Comparison of ENCODE assay signal across 8 mouse cellular contexts in the genomic region with DNA sequence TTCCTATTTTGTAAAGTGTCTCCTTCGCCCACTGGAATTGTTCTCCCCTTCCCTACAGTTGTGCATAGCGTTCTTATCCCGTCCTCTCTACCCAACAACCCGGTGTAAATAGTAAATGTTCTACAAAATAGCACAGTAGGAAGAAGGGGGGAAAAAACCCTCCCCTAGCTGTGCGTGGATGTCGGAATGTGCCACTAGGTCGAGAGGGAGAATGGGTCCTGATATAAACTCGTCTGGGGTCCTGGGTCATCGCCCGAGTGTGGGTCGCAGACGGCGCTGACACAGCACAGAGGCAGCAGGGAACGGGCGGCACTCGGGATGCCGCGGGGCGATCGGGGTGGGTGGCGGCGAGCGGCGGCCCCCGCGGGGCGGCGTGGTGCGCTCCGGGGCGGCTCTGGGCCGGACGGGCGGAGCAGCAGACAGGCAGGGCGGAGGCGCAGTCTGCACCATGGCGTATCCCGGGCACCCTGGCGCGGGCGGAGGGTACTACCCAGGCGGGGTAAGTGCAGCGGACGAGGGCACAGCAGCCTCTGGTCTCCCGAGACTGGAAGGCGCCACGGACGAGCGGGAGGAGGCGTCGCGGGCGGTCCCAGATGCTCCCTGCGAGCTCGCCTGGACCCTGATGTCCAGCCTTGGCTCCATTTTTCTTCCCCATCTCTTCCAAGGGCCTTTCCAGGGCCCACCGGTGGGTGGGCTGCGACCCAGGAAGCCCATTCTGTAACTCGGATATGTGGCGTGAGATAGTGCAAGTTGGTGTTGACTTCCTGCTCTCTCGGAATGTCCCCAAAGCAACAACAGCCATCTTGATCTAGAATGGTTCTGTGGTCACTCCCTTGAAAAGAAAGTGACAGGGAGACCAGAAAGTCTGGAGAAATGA. TPM values are rescaled to one million over a fixed set of nuclear protein-coding genes. Genes with fewer than 3 reads are reported as not detected.
DNase-seq lines count a peak whose midpoint lies in the region; ATAC-seq and TF ChIP-seq lines count a peak whose summit lies in the region.

No protein-coding gene starts in this region.

- peak overlapping the region; percentile 93 for H3K27ac ChIP-seq in heart, embryonic 12.5 days (ENCODE audit: poor library complexity, severe bottlenecking)
- peak overlapping the region; percentile 96 for H3K27ac ChIP-seq in kidney, embryonic 16.5 days (ENCODE audit: low read length)
- peak overlapping the region; percentile 89 for H3K27ac ChIP-seq in liver, embryonic 13.5 days
- H3K27ac ChIP-seq in stomach, embryonic 15.5 days: peak overlapping the region; percentile 92

- ATAC-seq in erythroblast, adult 5-6 weeks (replicated peaks; ENCODE audit: low FRiP score, poor library complexity, severe bottlenecking): peak; percentile 95
- peak; percentile 96 for ATAC-seq in heart, embryonic 12.5 days (ENCODE audit: insufficient number of reproducible peaks, low FRiP score)
- peak; percentile 100 for ATAC-seq in kidney, embryonic 16.5 days (ENCODE audit: low FRiP score, low TSS enrichment)
- peak; percentile 99 for ATAC-seq in liver, embryonic 13.5 days (ENCODE audit: low read depth)
- ATAC-seq in stomach, embryonic 15.5 days (ENCODE audit: insufficient read depth, low FRiP score, low read depth): peak; percentile 98

- WGBS in heart, embryonic 12.5 days: under 1% methylated on average over 59 of the region's 60 CpGs
- under 1% methylated on average over 60 of the region's 60 CpGs for WGBS in kidney, embryonic 16.5 days
- under 1% methylated on average over 60 of the region's 60 CpGs for WGBS in liver, embryonic 13.5 days (ENCODE audit: insufficient replicate concordance)
- under 1% methylated on average over 58 of the region's 60 CpGs for WGBS in stomach, embryonic 15.5 days

- H3K36me3 ChIP-seq in heart, embryonic 12.5 days: peaks cover 27% of the 10 kb centered on the region
- H3K36me3 ChIP-seq in kidney, embryonic 16.5 days (ENCODE audit: insufficient read depth, low read length): peaks cover 22% of the 10 kb centered on the region
- peaks cover 29% of the 10 kb centered on the region for H3K36me3 ChIP-seq in liver, embryonic 13.5 days
- peaks cover 7% of the 10 kb centered on the region; the same call in 1 of the 2 replicates for H3K36me3 ChIP-seq in stomach, embryonic 15.5 days

- H3K4me2 ChIP-seq in heart, embryonic 12.5 days: peak overlapping the region; percentile 71
- peak overlapping the region; percentile 60 for H3K4me2 ChIP-seq in kidney, embryonic 16.5 days (replicated peaks; ENCODE audit: low read depth, low read length)
- H3K4me2 ChIP-seq in liver, embryonic 13.5 days: peak overlapping the region; percentile 78
- H3K4me2 ChIP-seq in stomach, embryonic 15.5 days: peak overlapping the region; percentile 57

- peak overlapping the region; percentile 88 for H3K9ac ChIP-seq in heart, embryonic 12.5 days
- H3K9ac ChIP-seq in kidney, embryonic 16.5 days (replicated peaks; ENCODE audit: low read length): peak overlapping the region; percentile 94
- H3K9ac ChIP-seq in liver, embryonic 13.5 days: peak overlapping the region; percentile 94
- H3K9ac ChIP-seq in stomach, embryonic 15.5 days: peak overlapping the region; percentile 81

- H3K27me3 ChIP-seq in heart, embryonic 12.5 days (replicated peaks): no peaks in the 10 kb centered on the region
- no peaks in the 10 kb centered on the region for H3K27me3 ChIP-seq in kidney, embryonic 16.5 days (ENCODE audit: insufficient read depth, low read length)
- no peaks in the 10 kb centered on the region for H3K27me3 ChIP-seq in liver, embryonic 13.5 days
- H3K27me3 ChIP-seq in stomach, embryonic 15.5 days (replicated peaks): no peaks in the 10 kb centered on the region

- H3K9me3 ChIP-seq in heart, embryonic 12.5 days (replicated peaks): no peaks in the 10 kb centered on the region
- H3K9me3 ChIP-seq in kidney, embryonic 16.5 days (ENCODE audit: low read length): no peaks in the 10 kb centered on the region
- no peaks in the 10 kb centered on the region for H3K9me3 ChIP-seq in liver, embryonic 13.5 days (replicated peaks)
- no peaks in the 10 kb centered on the region for H3K9me3 ChIP-seq in stomach, embryonic 15.5 days

- peak; percentile 66 for TF ChIP-seq POLR2A in brain, embryonic 14.5 days (IDR thresholded peaks at IDR 0.05; ENCODE audit: borderline replicate concordance, extremely low read depth, insufficient read depth, insufficient read length, poor library complexity, severe bottlenecking)

- peak; percentile 85 for DNase-seq in CD4-positive helper T cell, adult 2 months (ENCODE audit: low read depth, low spot score)
- DNase-seq in brain, embryonic 14.5 days (ENCODE audit: low read depth): peak; percentile 79
- DNase-seq in liver, embryonic 13.5 days: peak; percentile 75
- peak; percentile 82 to 86 for DNase-seq in natural killer cell, adult 2 months (ENCODE audit: low spot score in 2 of 2)

- peaks cover 23% of the 10 kb centered on the region for H3K4me1 ChIP-seq in heart, embryonic 12.5 days (replicated peaks)
- H3K4me1 ChIP-seq in kidney, embryonic 16.5 days (ENCODE audit: insufficient read depth, low read length): peaks cover 18% of the 10 kb centered on the region
- peaks cover 28% of the 10 kb centered on the region for H3K4me1 ChIP-seq in liver, embryonic 13.5 days (replicated peaks)
- 0 out of 2 replicates have a peak, but pooled peaks cover 3% of the 10 kb centered on the region for H3K4me1 ChIP-seq in stomach, embryonic 15.5 days

- peak overlapping the region; percentile 85 for H3K4me3 ChIP-seq in heart, embryonic 12.5 days
- H3K4me3 ChIP-seq in kidney, embryonic 16.5 days (ENCODE audit: low read length): peak overlapping the region; percentile 82
- H3K4me3 ChIP-seq in liver, embryonic 13.5 days (replicated peaks): peak overlapping the region; percentile 91
- H3K4me3 ChIP-seq in stomach, embryonic 15.5 days (replicated peaks): peak overlapping the region; percentile 86

- 0 out of 2 replicates have a peak, but pooled peaks have one; percentile 16 for TF ChIP-seq CTCF in brain, embryonic 14.5 days (IDR thresholded peaks at IDR 0.05; ENCODE audit: borderline replicate concordance, extremely low read depth, insufficient read depth, insufficient read length)

RNA-seq across cellular contexts. Expression of a gene that starts 10.5 kb away (rescaled TPM):
- polyA plus RNA-seq in brain, embryonic 14.5 days (2012; rRNA removed): 103 and 108 TPM in 2 replicates
- total RNA-seq in erythroblast, adult 5-6 weeks (2015; ENCODE audit: low replicate concordance): 114 and 174 TPM in 2 replicates
- 63.2 and 87.3 TPM in 2 replicates for total RNA-seq in erythroblast, adult 5-6 weeks (2017; ENCODE audit: low replicate concordance)
- 242 and 247 TPM in 2 replicates for polyA plus RNA-seq in heart, embryonic 12.5 days (2016; fragmentation: Nextera tagmentation; extraction: Ambion mirVana)
- polyA plus RNA-seq in kidney, embryonic 16.5 days (2015; fragmentation: Nextera tagmentation; extraction: Ambion mirVana): 351 and 360 TPM in 2 replicates
- 214 and 226 TPM in 2 replicates for polyA plus RNA-seq in liver, embryonic 13.5 days (2015; fragmentation: Nextera tagmentation; extraction: Ambion mirVana)
- 287 and 292 TPM in 2 replicates for polyA plus RNA-seq in stomach, embryonic 15.5 days (2015; fragmentation: Nextera tagmentation; extraction: Ambion mirVana)

Comparison
In these comparisons a context has a peak if more than half of its experiments do, and no peak if none do; other contexts are left out.
1. Peak in every context shown above with its lines: DNase-seq, ATAC-seq, H3K4me3 ChIP-seq and H3K27ac ChIP-seq.